Mouse (Mus musculus) brain, adult 10 weeks (tissue): ENCODE results near the gene U2af1. TPM values are rescaled to one million over a fixed set of nuclear protein-coding genes. Genes with fewer than 3 reads are reported as not detected.

Source experiments
- polyA plus RNA-seq: library from polyadenylated mRNA; stranded (reverse); fragments of 350-450 nt; fragmentation: Illumina TruSeq; extraction: RNeasy Lipid Tissue Mini Kit (QIAGEN cat#74804); gene quantifications from one replicate; pipeline ENCODE4 v1.2.3, GENCODE M21; 2015; ENCODE audit warnings: low read depth, low replicate concordance

Gene U2af1
- polyA plus RNA-seq: 119 TPM

GRCm38 (mm10) chr17:31658468-31659185 lies at the start of gene U2af1:
Gene U2af1, minus strand, starts transcription at chr17:31658892.

GRCm38 (mm10) chr17:31677507-31677906 lies 18.8 kb upstream of the U2af1 start, which contains the start of gene Cryaa:
Gene Cryaa, plus strand, starts transcription at chr17:31677807.

GRCm38 (mm10) chr17:31636942-31637811 lies 21.5 kb downstream of the U2af1 start, which contains the start of gene Cbs:
Gene Cbs, minus strand, starts transcription at chr17:31637238.

Other genes with a start within 250 kb of the U2af1 start
- gene Wdr4, start 138.9 kb downstream of the U2af1 start, polyA plus RNA-seq: 18.9 TPM
- 368 TPM for gene Ndufv3, start 138.8 kb downstream of the U2af1 start, polyA plus RNA-seq
- 8.9 TPM for gene Pknox1, start 94.2 kb downstream of the U2af1 start, polyA plus RNA-seq
- gene Cbs, start 21.7 kb downstream of the U2af1 start, polyA plus RNA-seq: 33.6 TPM
- gene Cryaa, start 18.9 kb upstream of the U2af1 start, polyA plus RNA-seq: not detected
- gene Sik1, start 196.9 kb upstream of the U2af1 start, polyA plus RNA-seq: 6.8 TPM